Comparison of ENCODE assay signal across 32 mouse cellular contexts in genomic region chr3:151748514-151748913, GRCm38 (mm10). TPM values are rescaled to one million over a fixed set of nuclear protein-coding genes. Genes with fewer than 3 reads are reported as not detected.
DNase-seq lines count a peak whose midpoint lies in the region; ATAC-seq and TF ChIP-seq lines count a peak whose summit lies in the region.
"Had no signal": no experiment of that assay in that cellular context is flagged by ENCODE, and none has a peak within 500 bp of the region (broad histone marks: within the 10 kb centered on the region; RNA-seq: fewer than 3 reads in every experiment).

No protein-coding gene starts in this region.

- no peaks in the 10 kb centered on the region for H3K27me3 ChIP-seq in intestine, postnatal 0 days (replicated peaks; ENCODE audit: control insufficient read depth, insufficient read depth, low read length)
- no peaks in the 10 kb centered on the region for H3K27me3 ChIP-seq in intestine, embryonic 16.5 days (replicated peaks; ENCODE audit: control insufficient read depth, insufficient read depth, low read length)
- H3K27me3 ChIP-seq in liver, postnatal 0 days (ENCODE audit: insufficient read depth, low read length) = no peaks in the 10 kb centered on the region
- H3K27me3 ChIP-seq in liver, embryonic 12.5 days (replicated peaks) = no peaks in the 10 kb centered on the region
- no peaks in the 10 kb centered on the region for H3K27me3 ChIP-seq in CH12.LX (replicated peaks)
- H3K27me3 ChIP-seq: forebrain, embryonic 13.5 days; heart, embryonic 12.5 days; heart, embryonic 15.5 days had no signal

- H3K27ac ChIP-seq in intestine, postnatal 0 days (ENCODE audit: low read depth, low read length) = no peak overlapping the region
- no peak overlapping the region for H3K27ac ChIP-seq in intestine, embryonic 16.5 days (ENCODE audit: low read length)
- H3K27ac ChIP-seq in liver, postnatal 0 days (ENCODE audit: low read depth) = no peak overlapping the region
- no peak overlapping the region for H3K27ac ChIP-seq in liver, embryonic 12.5 days
- H3K27ac ChIP-seq in CH12.LX (ENCODE audit: insufficient read depth, low read depth) = no peak overlapping the region
- H3K27ac ChIP-seq: forebrain, embryonic 10.5 days; forebrain, embryonic 13.5 days; heart, embryonic 15.5 days; hindbrain, embryonic 14.5 days; hindbrain, postnatal 0 days had no signal

- TF ChIP-seq RAD21 in CH12.LX (IDR thresholded peaks at IDR 0.05; ENCODE audit: low read depth, low read length) = no peak

- no peak for ATAC-seq in intestine, postnatal 0 days
- no peak for ATAC-seq in intestine, embryonic 16.5 days
- ATAC-seq in liver, postnatal 0 days = no peak
- no peak for ATAC-seq in liver, embryonic 12.5 days
- ATAC-seq: forebrain, embryonic 13.5 days; forebrain, embryonic 16.5 days; hindbrain, postnatal 0 days had no signal

- dilution Hi-C loops in CH12.LX (cut with MboI; ENCODE audit: extremely low pct_ligation_motif_present, extremely low pct_unique_long_range_greater_than_20kb, low sequenced_read_pairs) = no loop called here

- H3K9me3 ChIP-seq in intestine, postnatal 0 days (ENCODE audit: control insufficient read depth) = no peaks in the 10 kb centered on the region
- no peaks in the 10 kb centered on the region for H3K9me3 ChIP-seq in intestine, embryonic 16.5 days (ENCODE audit: control insufficient read depth, low read length)
- no peaks in the 10 kb centered on the region for H3K9me3 ChIP-seq in liver, postnatal 0 days (ENCODE audit: low read length)
- H3K9me3 ChIP-seq in liver, embryonic 12.5 days (replicated peaks) = no peaks in the 10 kb centered on the region
- H3K9me3 ChIP-seq in CH12.LX (replicated peaks; ENCODE audit: low read length) = no peaks in the 10 kb centered on the region
- H3K9me3 ChIP-seq: forebrain, embryonic 10.5 days; forebrain, embryonic 13.5 days; heart, embryonic 15.5 days had no signal

- in situ Hi-C loops in CH12.LX (cut with MboI; ENCODE audit: low pct_ligation_motif_present, low pct_unique_long_range_greater_than_20kb, low sequenced_read_pairs) = no loop called here

- DNase-seq in liver, postnatal 0 days = no peak
- DNase-seq in CH12.LX (ENCODE audit: extremely low read depth) = peak; percentile 34
- no peak for DNase-seq in layer of hippocampus, adult 11-12 months (ENCODE audit: low spot score)
- no peak for DNase-seq in gastrocnemius, postnatal 36 days
- DNase-seq: adrenal gland, postnatal 10 days; adrenal gland, postnatal 36 days; B cell, adult 2 months; cerebellum, adult 18-20 months; cerebellum, adult 9-10 months; cerebellum, postnatal 14 days; gastrocnemius, postnatal 10 days; heart, adult 11 months; heart, postnatal 14 days; heart, postnatal 4 days had no signal

- no peak for TF ChIP-seq POLR2A in CH12.LX (IDR thresholded peaks at IDR 0.05; ENCODE audit: low read depth, low read length)

- intact Hi-C loops in gastrocnemius, postnatal 36 days (cut with DNase I) = no loop called here

- H3K36me3 ChIP-seq in intestine, postnatal 0 days (ENCODE audit: control insufficient read depth, insufficient read depth) = no peaks in the 10 kb centered on the region
- H3K36me3 ChIP-seq in intestine, embryonic 16.5 days (ENCODE audit: control insufficient read depth, insufficient read depth, low read length) = no peaks in the 10 kb centered on the region
- H3K36me3 ChIP-seq in liver, postnatal 0 days (replicated peaks; ENCODE audit: insufficient read depth, low read length) = no peaks in the 10 kb centered on the region
- H3K36me3 ChIP-seq in liver, embryonic 12.5 days = no peaks in the 10 kb centered on the region
- no peaks in the 10 kb centered on the region for H3K36me3 ChIP-seq in CH12.LX (replicated peaks in 1 of 2; ENCODE audit: control insufficient read depth in 1 of 2, insufficient read depth in 1 of 2, low read length in 1 of 2)
- H3K36me3 ChIP-seq: forebrain, embryonic 10.5 days; heart, embryonic 12.5 days; heart, embryonic 15.5 days had no signal

- peak overlapping the region; percentile 17; the same call in 1 of the 2 replicates for H3K4me2 ChIP-seq in intestine, postnatal 0 days (replicated peaks; ENCODE audit: low read depth)
- no peak overlapping the region for H3K4me2 ChIP-seq in intestine, embryonic 16.5 days (ENCODE audit: low read depth, low read length)
- H3K4me2 ChIP-seq in liver, postnatal 0 days (ENCODE audit: low read depth, low read length) = peak overlapping the region; percentile 48
- H3K4me2 ChIP-seq in liver, embryonic 12.5 days = no peak overlapping the region
- H3K4me2 ChIP-seq in CH12.LX (ENCODE audit: insufficient read depth, low read depth, poor library complexity, severe bottlenecking) = peak overlapping the region; percentile 21; the same call in 1 of the 2 replicates
- H3K4me2 ChIP-seq: forebrain, embryonic 13.5 days; heart, embryonic 12.5 days; heart, embryonic 15.5 days; hindbrain, embryonic 14.5 days had no signal

- no peak for TF ChIP-seq CTCF in intestine, postnatal 0 days (IDR thresholded peaks at IDR 0.05; ENCODE audit: low read depth)
- no peak for TF ChIP-seq CTCF in liver, postnatal 0 days (IDR thresholded peaks at IDR 0.05; ENCODE audit: low read depth)
- no peak for TF ChIP-seq CTCF in CH12.LX (conservative IDR thresholded peaks at IDR 0.05 in 1 of 2, IDR thresholded peaks at IDR 0.05 in 1 of 2; ENCODE audit: low read depth in 2 of 2, low read length in 2 of 2)

- no peak for TF ChIP-seq EP300 in liver, postnatal 0 days (IDR thresholded peaks at IDR 0.05; ENCODE audit: low read depth)
- TF ChIP-seq EP300 in CH12.LX (IDR thresholded peaks at IDR 0.05; ENCODE audit: low read length) = peak; percentile 78

- 80% methylated on average over 1 of the region's 1 CpGs for WGBS in intestine, postnatal 0 days
- WGBS in intestine, embryonic 16.5 days = 92% methylated on average over 1 of the region's 1 CpGs
- 62% methylated on average over 1 of the region's 1 CpGs for WGBS in liver, postnatal 0 days (ENCODE audit: insufficient replicate concordance)
- WGBS in liver, embryonic 12.5 days (ENCODE audit: insufficient replicate concordance) = 63% methylated on average over 1 of the region's 1 CpGs

- no peak overlapping the region for H3K9ac ChIP-seq in intestine, postnatal 0 days (ENCODE audit: low read depth, low read length)
- no peak overlapping the region for H3K9ac ChIP-seq in intestine, embryonic 16.5 days (ENCODE audit: low read depth, low read length)
- no peak overlapping the region for H3K9ac ChIP-seq in liver, postnatal 0 days (replicated peaks)
- H3K9ac ChIP-seq in liver, embryonic 12.5 days = no peak overlapping the region
- no peak overlapping the region for H3K9ac ChIP-seq in CH12.LX (ENCODE audit: insufficient read depth, low read depth)
- H3K9ac ChIP-seq: forebrain, embryonic 13.5 days; heart, embryonic 12.5 days; heart, embryonic 15.5 days; hindbrain, embryonic 14.5 days had no signal

- H3K4me1 ChIP-seq in intestine, postnatal 0 days (replicated peaks; ENCODE audit: control insufficient read depth, insufficient read depth, low read length) = no peaks in the 10 kb centered on the region
- no peaks in the 10 kb centered on the region for H3K4me1 ChIP-seq in intestine, embryonic 16.5 days (ENCODE audit: control insufficient read depth, insufficient read depth, low read length)
- H3K4me1 ChIP-seq in liver, postnatal 0 days (ENCODE audit: insufficient read depth) = no peaks in the 10 kb centered on the region
- H3K4me1 ChIP-seq in liver, embryonic 12.5 days = no peaks in the 10 kb centered on the region
- H3K4me1 ChIP-seq in CH12.LX (ENCODE audit: control insufficient read depth in 1 of 2, insufficient read depth in 2 of 2) = peaks cover 0 to 11% of the 10 kb centered on the region in 2 experiments; a peak in 2 of 4 replicates
- H3K4me1 ChIP-seq: forebrain, embryonic 10.5 days; forebrain, embryonic 13.5 days; heart, embryonic 12.5 days; heart, embryonic 15.5 days had no signal

- no peak overlapping the region for H3K4me3 ChIP-seq in intestine, postnatal 0 days (ENCODE audit: low read depth, low read length)
- H3K4me3 ChIP-seq in intestine, embryonic 16.5 days (ENCODE audit: low read length) = no peak overlapping the region
- no peak overlapping the region for H3K4me3 ChIP-seq in liver, postnatal 0 days (ENCODE audit: low read depth, low read length)
- H3K4me3 ChIP-seq in liver, embryonic 12.5 days = no peak overlapping the region
- H3K4me3 ChIP-seq in CH12.LX (replicated peaks in 1 of 3; ENCODE audit: low read depth in 2 of 3, low read length in 2 of 3, poor library complexity in 1 of 3) = no peak overlapping the region
- H3K4me3 ChIP-seq: forebrain, embryonic 10.5 days; forebrain, embryonic 13.5 days; heart, embryonic 12.5 days; heart, embryonic 15.5 days had no signal

- no peaks in the 10 kb centered on the region for H3K79me2 ChIP-seq in CH12.LX (replicated peaks; ENCODE audit: control insufficient read depth, extremely low read depth, insufficient read depth, poor library complexity, severe bottlenecking)

TF ChIP-seq in CH12.LX, 34 proteins besides CTCF, POLR2A, EP300 and RAD21 (continues in another document):
- TF ChIP-seq JUN (IDR thresholded peaks at IDR 0.05; ENCODE audit: insufficient read depth, low read depth, low read length) = peak; percentile 50; the same call in 1 of the 2 replicates
- TF ChIP-seq JUND (conservative IDR thresholded peaks at IDR 0.05; ENCODE audit: low read depth, low read length) = peak; percentile 91
- no peak for TF ChIP-seq MEF2A (IDR thresholded peaks at IDR 0.05; ENCODE audit: borderline replicate concordance, low read depth, low read length)
- no peak for TF ChIP-seq E2F4 (IDR thresholded peaks at IDR 0.05; ENCODE audit: insufficient replicate concordance, low read depth, low read length)

RNA-seq across cellular contexts. Expression of gene Ifi44, which starts 1.2 kb away (rescaled TPM):
- polyA plus RNA-seq in intestine, postnatal 0 days (2015; fragmentation: Nextera tagmentation; extraction: Ambion mirVana) = 1.1 and 1.4 TPM in 2 replicates
- polyA plus RNA-seq in intestine, embryonic 16.5 days (2015; fragmentation: Nextera tagmentation; extraction: Ambion mirVana) = 0.33 and 0.38 TPM in 2 replicates
- polyA plus RNA-seq in liver, postnatal 0 days (2015; fragmentation: Nextera tagmentation; extraction: Ambion mirVana) = 0.84 and 1.0 TPM in 2 replicates
- polyA plus RNA-seq in liver, embryonic 12.5 days (2016; fragmentation: Nextera tagmentation; extraction: Ambion mirVana) = 0.25 TPM in 1 of 2 replicates, not detected in the other
- total RNA-seq in CH12.LX (2012; rRNA removed) (0.21 TPM in 1 of 2 replicates, not detected in the other), CH12.LX (2014; rRNA removed) (0.07 TPM in 1 of 2 replicates, not detected in the other)
- polyA plus RNA-seq in CH12.LX (2012; ENCODE audit: insufficient read length, low read depth) = not detected in 2 replicates
- under 1 TPM in 1 of 2 experiments, not detected in 1; 0.52 TPM for total RNA-seq in gastrocnemius, postnatal 36 days (2021)
- total RNA-seq: ES-E14; gastrocnemius, adult 18-20 months had no signal
- polyA plus RNA-seq: forebrain, embryonic 10.5 days; forebrain, embryonic 13.5 days; forebrain, embryonic 16.5 days; hindbrain, embryonic 11.5 days had no signal

RNA-seq across cellular contexts. Expression of gene Ifi44l, which starts 14.2 kb away (rescaled TPM):
- not detected in 2 replicates for polyA plus RNA-seq in intestine, postnatal 0 days (2015; fragmentation: Nextera tagmentation; extraction: Ambion mirVana)
- polyA plus RNA-seq in intestine, embryonic 16.5 days (2015; fragmentation: Nextera tagmentation; extraction: Ambion mirVana) = not detected in 2 replicates
- polyA plus RNA-seq in liver, postnatal 0 days (2015; fragmentation: Nextera tagmentation; extraction: Ambion mirVana) = not detected in 2 replicates
- not detected in 2 replicates for polyA plus RNA-seq in liver, embryonic 12.5 days (2016; fragmentation: Nextera tagmentation; extraction: Ambion mirVana)
- not detected in 2 replicates for total RNA-seq in CH12.LX (2012; rRNA removed)
- total RNA-seq in CH12.LX (2014; rRNA removed) = not detected in 2 replicates
- polyA plus RNA-seq in CH12.LX (2012; ENCODE audit: insufficient read length, low read depth) = not detected in 2 replicates
- total RNA-seq in gastrocnemius, postnatal 36 days (2021) = not detected
- total RNA-seq: adrenal gland, adult 18-20 months; adrenal gland, postnatal 10 days; adrenal gland, postnatal 36 days; ES-E14; gastrocnemius, adult 18-20 months; gastrocnemius, postnatal 10 days; gastrocnemius, postnatal 4 days; heart, adult 8-10 months; heart, postnatal 14 days; heart, postnatal 4 days; hindbrain, postnatal 0 days had no signal
- polyA plus RNA-seq: embryonic facial prominence, embryonic 11.5 days; embryonic facial prominence, embryonic 14.5 days; forebrain, embryonic 10.5 days; forebrain, embryonic 13.5 days; forebrain, embryonic 16.5 days; heart, embryonic 12.5 days; heart, embryonic 15.5 days; hindbrain, embryonic 11.5 days; hindbrain, embryonic 14.5 days; hindbrain, postnatal 0 days had no signal

Comparison
In these comparisons a context has a peak if more than half of its experiments do, and no peak if none do; other contexts are left out.
1. H3K4me2 ChIP-seq: peak in intestine, postnatal 0 days (single experiment), liver, postnatal 0 days (single experiment) and CH12.LX (single experiment); none in intestine, embryonic 16.5 days (single experiment) and liver, embryonic 12.5 days (single experiment).